Mouse (Mus musculus) heart, postnatal 0 days (tissue): Measurements from ENCODE around the gene Zfp446. TPM values are rescaled to one million over a fixed set of nuclear protein-coding genes. Genes with fewer than 3 reads are reported as not detected.
A peak's percentile ranks its signal among the peaks of the same experiment; 100 is the strongest.
"Not testable (repeated sequence)": the region's sequence is repeated elsewhere in the genome, so short reads cannot be mapped to it uniquely, and the experiment has no call there.

ENCODE experiments used
- ATAC-seq: fragments of 200-750 bp; cut with Nextera tagmentation; 2 replicates; pipeline ENCODE4 v1.8.0; 2017; ENCODE audit warnings: low read depth, moderate number of reproducible peaks, moderate library complexity; ENCODE audit not compliant: insufficient read depth
- DNase-seq: peaks from one replicate; pipeline ENCODE4 v3.0.0-alpha.2; 2016; ENCODE audit warnings: low spot score
- H3K27ac ChIP-seq: fragments of 300-500 bp; sonication (generic); 2 replicates; pipeline ENCODE4 v1.5.1; 2014; ENCODE audit warnings: low read depth, mild to moderate bottlenecking
- H3K27me3 ChIP-seq: fragments of 300-500 bp; sonication (generic); 2 replicates; pipeline ENCODE4 v1.6.1; 2014; ENCODE audit warnings: low read length, mixed read lengths; ENCODE audit not compliant: control insufficient read depth, insufficient read depth
- H3K36me3 ChIP-seq: fragments of 300-500 bp; sonication (generic); replicated peaks from 2 replicates; pipeline ENCODE4 v1.6.1; 2014; ENCODE audit warnings: low read length, mixed read lengths; ENCODE audit not compliant: control insufficient read depth, insufficient read depth
- H3K4me1 ChIP-seq: fragments of 300-500 bp; sonication (generic); 2 replicates; pipeline ENCODE4 v1.6.1; 2014; ENCODE audit warnings: antibody characterized with exemption; ENCODE audit not compliant: control insufficient read depth, insufficient read depth
- H3K4me2 ChIP-seq: fragments of 300-500 bp; sonication (generic); 2 replicates; pipeline ENCODE4 v1.6.1; 2014; ENCODE audit warnings: low read depth, mild to moderate bottlenecking, low read length, moderate library complexity
- H3K4me3 ChIP-seq: fragments of 300-500 bp; sonication (generic); 2 replicates; pipeline ENCODE4 v1.5.1; 2014; ENCODE audit warnings: low read depth, low read length
- H3K9ac ChIP-seq: fragments of 300-500 bp; sonication (generic); replicated peaks from 2 replicates; pipeline ENCODE4 v1.6.1; 2014; ENCODE audit warnings: low read depth, low read length, mixed read lengths
- H3K9me3 ChIP-seq: fragments of 300-500 bp; sonication (generic); replicated peaks from 2 replicates; pipeline ENCODE4 v1.6.1; 2016; ENCODE audit warnings: low read length; ENCODE audit not compliant: control insufficient read depth
- CTCF ChIP-seq: IDR thresholded peaks from 2 replicates; pipeline ENCODE4 v1.5.1; 2016; ENCODE audit warnings: antibody characterized with exemption, control low read depth, low read depth
- EP300 ChIP-seq: IDR thresholded peaks from 2 replicates; pipeline ENCODE4 v1.6.1; 2016; ENCODE audit warnings: antibody characterized with exemption, low read depth
- whole genome bisulfite sequencing: fragments of 180-500 bp; shearing (Covaris S2); extraction: QIAGEN DNeasy Blood & Tissue Kit; methylation state at CpG from one replicate; pipeline ENCODE4 v1.1.7; 2014; 5-methylcytosine and 5-hydroxymethylcytosine counted together
- polyA plus RNA-seq: library from polyadenylated mRNA; unstranded; fragments of >200 nt; fragmentation: Nextera tagmentation; extraction: Ambion mirVana; gene quantifications from 2 replicates; pipeline ENCODE4 v1.2.1, GENCODE M21; 2015
- total RNA-seq: library from RNA; depleted of rRNA; stranded (reverse); fragments of >200 nt; gene quantifications from 2 replicates; pipeline ENCODE4 v1.2.3, GENCODE M21; 2014; ENCODE audit warnings: low replicate concordance; rRNA removed

The Zfp446 gene
- 2.5 and 6.2 TPM in 2 replicates for total RNA-seq
- 3.1 and 3.3 TPM in 2 replicates for polyA plus RNA-seq

- WGBS = under 1% methylated on average over 48 of the region's 49 CpGs
- H3K4me3 ChIP-seq = peak within 1 kb of the TSS; percentile 59
- peaks cover 11% of the 10 kb centered on the region for H3K4me1 ChIP-seq
- H3K4me2 ChIP-seq = peak within 1 kb of the TSS; percentile 78
- 0 out of 2 replicates have a peak, but pooled peaks cover 5% of the 10 kb centered on the region for H3K36me3 ChIP-seq
- TF ChIP-seq CTCF (no peak), EP300 (peak; percentile 85)
- ATAC-seq = peak; percentile 98
- H3K27ac ChIP-seq = peak within 1 kb of the TSS; percentile 94
- H3K9ac ChIP-seq = peak within 1 kb of the TSS; percentile 58
- no peaks in the 10 kb centered on the region for H3K9me3 ChIP-seq
- no peaks in the 10 kb centered on the region for H3K27me3 ChIP-seq
- DNase-seq = peak; percentile 99
Measured at GRCm38 (mm10) chr7:12977682-12978389, at the start of gene Zfp446. Gene Zfp446 (plus strand): TSS chr7:12977848.

GRCm38 (mm10) chr7:12933615-12934140, 44.0 kb upstream of the Zfp446 start:
- Histone ChIP-seq H3K9ac (no peak overlapping the region), H3K4me1 (0 out of 2 replicates have a peak, but pooled peaks cover under 1% of the 10 kb centered on the region), H3K9me3 (no peaks in the 10 kb centered on the region), H3K36me3 (no peaks in the 10 kb centered on the region), H3K4me2 (no peak overlapping the region), H3K4me3 (no peak overlapping the region), H3K27ac (no peak overlapping the region), H3K27me3 (no peaks in the 10 kb centered on the region)
- no peak for DNase-seq
- WGBS = 71% methylated on average over 4 of the region's 4 CpGs
- ATAC-seq = no peak
- no peak for TF ChIP-seq CTCF
- no peak for TF ChIP-seq EP300

- Histone ChIP-seq H3K4me2 (no peak overlapping the region), H3K36me3 (no peaks in the 10 kb centered on the region), H3K4me1 (no peaks in the 10 kb centered on the region), H3K27me3 (no peaks in the 10 kb centered on the region), H3K27ac (no peak overlapping the region), H3K9ac (no peak overlapping the region), H3K9me3 (no peaks in the 10 kb centered on the region), H3K4me3 (no peak overlapping the region)
- ATAC-seq (no peak), DNase-seq (no peak)
- 59% methylated on average over 3 of the region's 3 CpGs for WGBS
- TF ChIP-seq CTCF = no peak
Measured at GRCm38 (mm10) chr7:12934808-12935207, 42.8 kb upstream of the Zfp446 start.

- H3K27ac ChIP-seq, H3K4me3 ChIP-seq, H3K27me3 ChIP-seq, H3K4me2 ChIP-seq, DNase-seq, ATAC-seq, H3K4me1 ChIP-seq, H3K9me3 ChIP-seq, H3K9ac ChIP-seq, H3K36me3 ChIP-seq: not testable (repeated sequence)
- 78% methylated on average over 4 of the region's 4 CpGs for WGBS
Measured at GRCm38 (mm10) chr7:12937254-12937803, 40.3 kb upstream of the Zfp446 start.

- Histone ChIP-seq H3K36me3 (no peaks in the 10 kb centered on the region), H3K27me3 (no peaks in the 10 kb centered on the region), H3K9ac (no peak overlapping the region), H3K4me3 (no peak overlapping the region), H3K4me2 (no peak overlapping the region), H3K4me1 (no peaks in the 10 kb centered on the region), H3K9me3 (no peaks in the 10 kb centered on the region), H3K27ac (no peak overlapping the region)
- 72% methylated on average over 4 of the region's 4 CpGs for WGBS
- DNase-seq = no peak
- no peak for ATAC-seq
- TF ChIP-seq EP300 (no peak), CTCF (no peak)
Measured at GRCm38 (mm10) chr7:12940599-12940998, 37.0 kb upstream of the Zfp446 start.
